Mouse (Mus musculus) effector memory CD4-positive, alpha-beta T cell, adult 7 months (primary cell): ENCODE measurements around the gene Syk. TPM values are rescaled to one million over a fixed set of nuclear protein-coding genes. Genes with fewer than 3 reads are reported as not detected.

ENCODE experiments used
- polyA plus RNA-seq: library from polyadenylated mRNA; unstranded; fragments of 100-300 nt; shearing (Covaris generic); gene quantifications from one replicate; pipeline ENCODE4 v1.2.1, GENCODE M21; 2017

Gene Syk
- 0.55 TPM for polyA plus RNA-seq

DNA sequence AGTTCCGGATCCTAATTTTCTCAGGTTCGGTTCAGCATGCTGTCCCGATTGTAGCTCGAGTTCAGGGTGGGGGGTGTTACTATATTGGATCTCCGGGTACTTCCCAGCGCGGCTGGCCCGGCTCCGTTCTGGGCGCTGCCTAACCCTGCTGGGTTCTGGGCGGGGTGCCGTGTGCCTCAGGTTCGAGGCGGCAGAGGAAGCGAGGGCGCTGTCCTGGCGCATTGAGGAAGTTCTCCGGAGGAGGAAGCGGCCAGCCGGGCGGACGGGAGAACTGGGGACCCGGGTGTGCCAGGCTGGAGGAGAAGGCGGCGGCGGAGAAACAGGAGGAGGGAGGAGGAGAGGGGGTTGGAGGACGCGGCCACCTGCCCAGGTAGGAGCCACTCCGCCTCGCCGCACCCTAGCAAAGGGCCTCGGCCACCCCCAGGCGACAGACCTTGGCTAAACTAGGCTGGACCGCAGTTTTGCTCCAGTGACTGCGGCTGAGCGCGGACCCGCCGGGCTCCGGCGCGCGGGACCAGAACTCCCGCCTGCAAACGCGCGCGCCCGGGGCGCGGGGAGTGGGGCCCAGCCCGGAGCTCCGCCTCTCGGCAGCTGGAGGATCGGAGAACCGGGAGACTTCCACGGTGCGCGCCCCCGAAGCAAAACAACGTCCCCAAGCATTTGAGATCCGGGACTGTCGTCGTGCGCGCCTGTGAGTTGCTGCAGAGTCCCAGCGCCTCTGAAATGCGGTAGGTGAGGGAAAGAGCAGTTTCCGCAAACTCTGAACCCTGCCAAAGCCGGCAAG is at the start of gene Syk:
TSS of gene Syk (plus strand) at position 296 of the 784 bp plus-strand sequence.

Other genes with a start within 250 kb of the Syk start
- not detected for gene Diras2, start 51.9 kb upstream of the Syk start, polyA plus RNA-seq